Mouse (Mus musculus): ENCODE measurements around the gene Spire2. TPM values are rescaled to one million over a fixed set of nuclear protein-coding genes. Genes with fewer than 3 reads are reported as not detected.

The Spire2 gene
- polyA plus RNA-seq, 1 experiment from 2014 or later, result 0.33 TPM

- H3K4me2 ChIP-seq, result 0 out of 2 replicates have a peak overlapping the region, but pooled peaks have one; percentile 92
Observed at GRCm38 (mm10) chr8:123333864-123334263, 1.4 kb downstream of the Spire2 start.

GRCm38 (mm10) chr8:123334467-123334866 lies 2.0 kb downstream of the Spire2 start:
- no peak overlapping the region for H3K4me3 ChIP-seq
- H3K27ac ChIP-seq, result no peak overlapping the region
- peaks cover 24% of the 10 kb centered on the region for H3K27me3 ChIP-seq
- ATAC-seq (replicated peaks; ENCODE audit: insufficient number of reproducible peaks, insufficient read depth, low FRiP score, low read depth), result no peak
- peaks cover 19% of the 10 kb centered on the region for H3K4me1 ChIP-seq (replicated peaks)
- no peaks in the 10 kb centered on the region for H3K9me3 ChIP-seq (replicated peaks)
- 14% methylated on average over 1 of the region's 1 CpGs for WGBS
- no peak overlapping the region for H3K9ac ChIP-seq
- no peaks in the 10 kb centered on the region for H3K36me3 ChIP-seq
- H3K4me2 ChIP-seq, result no peak overlapping the region

More at GRCm38 (mm10) chr8:123333864-123334263, 1.4 kb downstream of the Spire2 start:
- Histone ChIP-seq H3K9ac (no peak overlapping the region), H3K27ac (no peak overlapping the region), H3K36me3 (no peaks in the 10 kb centered on the region), H3K4me1 (replicated peaks) (peaks cover 19% of the 10 kb centered on the region), H3K4me3 (peak overlapping the region; percentile 59; the same call in 1 of the 2 replicates), H3K9me3 (replicated peaks) (no peaks in the 10 kb centered on the region), H3K27me3 (peaks cover 24% of the 10 kb centered on the region)
- no peak for ATAC-seq (replicated peaks; ENCODE audit: insufficient number of reproducible peaks, insufficient read depth, low FRiP score, low read depth)
- WGBS, result 3% methylated on average over 7 of the region's 7 CpGs

- 80% methylated on average over 3 of the region's 3 CpGs for WGBS
- H3K4me2 ChIP-seq, result no peak overlapping the region
- peaks cover 19% of the 10 kb centered on the region for H3K27me3 ChIP-seq
- H3K36me3 ChIP-seq, result no peaks in the 10 kb centered on the region
- H3K4me3 ChIP-seq, result no peak overlapping the region
- no peaks in the 10 kb centered on the region for H3K9me3 ChIP-seq (replicated peaks)
- peaks cover 14% of the 10 kb centered on the region for H3K4me1 ChIP-seq (replicated peaks)
- H3K9ac ChIP-seq, result no peak overlapping the region
- no peak for ATAC-seq (replicated peaks; ENCODE audit: insufficient number of reproducible peaks, insufficient read depth, low FRiP score, low read depth)
- no peak overlapping the region for H3K27ac ChIP-seq
Observed at GRCm38 (mm10) chr8:123337475-123337874, 5.0 kb downstream of the Spire2 start.

DNA sequence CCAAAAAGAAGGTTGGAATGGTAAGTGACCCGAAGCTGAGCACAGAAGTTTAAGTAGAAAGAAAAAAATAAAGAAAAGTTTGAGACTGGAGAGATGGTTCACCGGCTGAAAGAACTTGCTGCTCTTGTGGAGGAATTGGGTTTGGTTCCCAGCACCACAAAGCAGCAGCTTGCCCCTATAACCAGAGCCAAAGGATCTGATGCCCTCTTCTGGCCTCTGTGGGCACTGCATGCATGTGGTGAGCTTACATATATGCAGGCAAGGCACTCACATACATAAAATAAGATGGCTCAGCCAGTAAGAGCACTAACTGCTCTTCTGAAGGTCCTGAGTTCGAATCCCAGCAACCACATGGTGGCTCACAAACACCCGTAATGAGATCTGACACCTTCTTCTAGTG lies 7.6 kb downstream of the Spire2 start:
- Histone ChIP-seq H3K27me3 (no peaks in the 10 kb centered on the region), H3K4me2 (no peak overlapping the region), H3K4me1 (replicated peaks) (peaks cover 10% of the 10 kb centered on the region), H3K27ac (no peak overlapping the region), H3K9ac (no peak overlapping the region), H3K4me3 (no peak overlapping the region), H3K36me3 (no peaks in the 10 kb centered on the region), H3K9me3 (replicated peaks) (no peaks in the 10 kb centered on the region)
- no peak for ATAC-seq (replicated peaks; ENCODE audit: insufficient number of reproducible peaks, insufficient read depth, low FRiP score, low read depth)
- 93% methylated on average over 4 of the region's 4 CpGs for WGBS

DNA sequence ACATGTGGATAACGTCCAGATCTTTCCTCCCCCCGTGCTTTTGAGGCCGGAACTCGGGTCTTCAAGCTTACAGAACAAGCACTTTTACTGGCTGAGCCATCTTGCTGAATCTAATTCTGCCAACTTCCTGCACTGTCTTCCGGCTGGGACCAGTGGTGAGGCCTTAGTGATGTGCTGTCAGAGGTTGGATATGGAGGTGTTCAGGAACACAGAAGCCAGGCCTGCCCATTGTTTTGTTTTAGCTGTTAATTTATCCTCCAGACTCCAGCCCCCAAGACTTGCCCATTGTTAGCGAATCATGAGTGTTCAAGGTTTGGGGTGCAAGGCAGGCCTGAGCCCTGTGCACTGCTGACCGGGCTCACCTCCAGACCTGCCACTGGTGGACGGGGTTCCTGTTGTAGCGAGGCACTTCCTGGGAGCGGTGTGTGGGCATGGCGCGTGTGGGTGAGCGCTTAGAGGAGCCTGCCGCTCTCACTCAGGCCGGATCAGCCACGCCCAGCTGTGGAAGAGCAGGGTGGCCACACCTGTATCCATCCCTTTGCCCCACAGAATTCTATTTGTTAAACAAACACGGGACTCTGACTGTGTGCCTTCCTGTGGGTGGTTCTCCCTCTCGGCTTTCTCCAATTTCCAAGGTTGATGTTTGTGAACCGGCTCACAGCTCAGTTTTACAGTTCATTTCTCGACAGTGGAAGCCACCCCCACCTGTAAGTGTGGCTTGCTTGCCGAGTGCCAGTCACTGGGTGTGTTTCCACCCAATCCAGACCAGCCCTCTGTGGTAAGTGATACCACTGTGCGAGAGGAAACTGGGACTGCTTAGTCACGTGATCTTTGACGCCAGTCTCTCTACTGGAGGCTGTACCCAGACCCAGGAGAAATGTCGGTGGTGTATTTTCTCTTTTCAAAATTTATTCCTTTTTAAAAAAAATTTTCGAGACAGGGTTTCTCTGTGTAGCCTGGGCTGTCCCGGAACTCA lies 8.8 kb downstream of the Spire2 start:
- no peak overlapping the region for H3K4me3 ChIP-seq
- ATAC-seq (replicated peaks; ENCODE audit: insufficient number of reproducible peaks, insufficient read depth, low FRiP score, low read depth), result no peak

DNA sequence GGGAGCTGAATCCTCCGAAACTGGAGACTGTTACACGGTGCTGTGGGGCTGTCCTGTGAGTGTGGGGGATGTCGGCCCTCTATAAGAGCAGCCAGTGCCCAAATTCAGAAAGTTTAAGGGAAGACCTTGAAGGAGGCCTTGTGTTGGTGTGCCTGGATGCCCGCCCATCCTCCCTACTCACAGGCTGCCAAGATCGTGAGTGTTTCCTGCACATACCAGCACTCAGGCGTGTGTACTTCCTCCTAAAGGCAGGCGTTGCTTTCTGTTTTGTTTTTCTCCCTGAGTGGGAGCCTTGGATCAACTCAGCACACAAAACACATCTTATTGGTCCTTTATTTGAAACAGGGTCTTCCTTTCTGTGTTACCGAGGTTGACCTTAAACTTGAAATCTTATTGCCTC lies 9.7 kb downstream of the Spire2 start:
- no peak for ATAC-seq (replicated peaks; ENCODE audit: insufficient number of reproducible peaks, insufficient read depth, low FRiP score, low read depth)
- H3K36me3 ChIP-seq, result no peaks in the 10 kb centered on the region
- no peaks in the 10 kb centered on the region for H3K9me3 ChIP-seq (replicated peaks)
- H3K4me3 ChIP-seq, result no peak overlapping the region
- peaks cover 10% of the 10 kb centered on the region for H3K4me1 ChIP-seq (replicated peaks)
- no peak overlapping the region for H3K9ac ChIP-seq
- H3K27ac ChIP-seq, result no peak overlapping the region
- H3K4me2 ChIP-seq, result no peak overlapping the region
- 64% methylated on average over 8 of the region's 8 CpGs for WGBS
- H3K27me3 ChIP-seq, result no peaks in the 10 kb centered on the region

More for the DNA sequence above, 8.8 kb downstream of the Spire2 start:
- H3K9me3 ChIP-seq (replicated peaks), result no peaks in the 10 kb centered on the region
- H3K27me3 ChIP-seq, result no peaks in the 10 kb centered on the region
- H3K4me1 ChIP-seq (replicated peaks), result peaks cover 10% of the 10 kb centered on the region
- no peak overlapping the region for H3K4me2 ChIP-seq
- no peak overlapping the region for H3K27ac ChIP-seq
- H3K36me3 ChIP-seq, result no peaks in the 10 kb centered on the region
- 74% methylated on average over 27 of the region's 27 CpGs for WGBS
- H3K9ac ChIP-seq, result no peak overlapping the region

GRCm38 (mm10) chr8:123342911-123343310 lies 10.4 kb downstream of the Spire2 start:
- Histone ChIP-seq H3K9ac (no peak overlapping the region), H3K4me3 (no peak overlapping the region), H3K27me3 (no peaks in the 10 kb centered on the region), H3K4me2 (no peak overlapping the region), H3K27ac (no peak overlapping the region), H3K9me3 (replicated peaks) (no peaks in the 10 kb centered on the region), H3K36me3 (no peaks in the 10 kb centered on the region), H3K4me1 (replicated peaks) (peaks cover 10% of the 10 kb centered on the region)
- no peak for ATAC-seq (replicated peaks; ENCODE audit: insufficient number of reproducible peaks, insufficient read depth, low FRiP score, low read depth)
- WGBS, result 67% methylated on average over 7 of the region's 7 CpGs

GRCm38 (mm10) chr8:123343422-123343821 lies 10.9 kb downstream of the Spire2 start:
- no peak for ATAC-seq (replicated peaks; ENCODE audit: insufficient number of reproducible peaks, insufficient read depth, low FRiP score, low read depth)
- H3K9ac ChIP-seq, result no peak overlapping the region
- no peaks in the 10 kb centered on the region for H3K36me3 ChIP-seq
- no peaks in the 10 kb centered on the region for H3K9me3 ChIP-seq (replicated peaks)
- H3K27ac ChIP-seq, result no peak overlapping the region
- H3K27me3 ChIP-seq, result no peaks in the 10 kb centered on the region
- H3K4me2 ChIP-seq, result no peak overlapping the region
- no peak overlapping the region for H3K4me3 ChIP-seq
- 65% methylated on average over 12 of the region's 12 CpGs for WGBS
- peaks cover 15% of the 10 kb centered on the region for H3K4me1 ChIP-seq (replicated peaks)

GRCm38 (mm10) chr8:123345135-123345534 lies 12.6 kb downstream of the Spire2 start:
- no peak overlapping the region for H3K27ac ChIP-seq
- ATAC-seq (replicated peaks; ENCODE audit: insufficient number of reproducible peaks, insufficient read depth, low FRiP score, low read depth), result no peak
- 72% methylated on average over 8 of the region's 8 CpGs for WGBS
- H3K4me3 ChIP-seq, result no peak overlapping the region
- H3K36me3 ChIP-seq, result no peaks in the 10 kb centered on the region
- no peaks in the 10 kb centered on the region for H3K9me3 ChIP-seq (replicated peaks)
- H3K27me3 ChIP-seq, result no peaks in the 10 kb centered on the region
- no peak overlapping the region for H3K4me2 ChIP-seq
- no peak overlapping the region for H3K9ac ChIP-seq
- H3K4me1 ChIP-seq (replicated peaks), result peaks cover 23% of the 10 kb centered on the region

DNA sequence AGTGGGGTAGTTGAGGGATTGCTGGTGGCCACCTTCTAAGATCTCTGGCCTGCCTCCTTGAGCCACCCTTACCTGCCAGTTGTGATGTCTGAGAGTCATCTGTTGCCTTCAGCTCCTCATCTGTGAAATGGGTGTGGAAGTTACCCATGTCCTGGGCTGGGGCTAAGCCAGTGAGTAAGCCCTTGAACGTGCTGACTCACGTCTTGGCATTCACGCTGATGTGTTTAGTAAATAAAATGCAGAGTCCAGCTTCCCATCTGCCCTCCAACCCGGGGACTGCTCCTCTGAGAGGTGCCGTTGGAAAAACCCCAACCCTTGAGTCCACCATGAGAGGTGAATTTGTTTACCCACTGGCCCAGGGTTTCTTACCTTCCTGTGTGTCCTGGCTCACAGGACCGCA lies 13.3 kb downstream of the Spire2 start:
- H3K4me1 ChIP-seq (replicated peaks), result peaks cover 23% of the 10 kb centered on the region
- H3K27me3 ChIP-seq, result no peaks in the 10 kb centered on the region
- H3K36me3 ChIP-seq, result no peaks in the 10 kb centered on the region
- no peak overlapping the region for H3K27ac ChIP-seq
- no peak overlapping the region for H3K4me3 ChIP-seq
- H3K9ac ChIP-seq, result no peak overlapping the region
- no peaks in the 10 kb centered on the region for H3K9me3 ChIP-seq (replicated peaks)
- 78% methylated on average over 6 of the region's 6 CpGs for WGBS
- ATAC-seq (replicated peaks; ENCODE audit: insufficient number of reproducible peaks, insufficient read depth, low FRiP score, low read depth), result no peak
- H3K4me2 ChIP-seq, result no peak overlapping the region

GRCm38 (mm10) chr8:123347293-123347692 lies 14.8 kb downstream of the Spire2 start:
- H3K4me2 ChIP-seq, result no peak overlapping the region
- no peak overlapping the region for H3K27ac ChIP-seq
- no peak overlapping the region for H3K9ac ChIP-seq
- ATAC-seq (replicated peaks; ENCODE audit: insufficient number of reproducible peaks, insufficient read depth, low FRiP score, low read depth), result no peak
- WGBS, result 54% methylated on average over 2 of the region's 2 CpGs
- no peaks in the 10 kb centered on the region for H3K27me3 ChIP-seq
- H3K9me3 ChIP-seq (replicated peaks), result no peaks in the 10 kb centered on the region
- H3K36me3 ChIP-seq, result no peaks in the 10 kb centered on the region
- no peak overlapping the region for H3K4me3 ChIP-seq
- peaks cover 23% of the 10 kb centered on the region for H3K4me1 ChIP-seq (replicated peaks)

Measured in heart, embryonic 15.5 days (tissue).